Mouse (Mus musculus): ENCODE measurements around the gene Kif2c.

Kif2c gene

GRCm38 (mm10) chr4:117120445-117121414 is 61.7 kb downstream of the Kif2c start:
- TF ChIP-seq GATA4 (IDR thresholded peaks at IDR 0.05; ENCODE audit: insufficient replicate concordance, low read length) = no peak

GRCm38 (mm10) chr4:117120052-117120444 is 62.4 kb downstream of the Kif2c start:
- TF ChIP-seq GATA4 (IDR thresholded peaks at IDR 0.05; ENCODE audit: insufficient replicate concordance, low read length) = no peak

- no peak for TF ChIP-seq GATA4 (IDR thresholded peaks at IDR 0.05; ENCODE audit: insufficient replicate concordance, low read length)
Observed at GRCm38 (mm10) chr4:117119636-117120035, 62.8 kb downstream of the Kif2c start.

GRCm38 (mm10) chr4:117117931-117118330 is 64.5 kb downstream of the Kif2c start:
- no peak for TF ChIP-seq GATA4 (IDR thresholded peaks at IDR 0.05; ENCODE audit: insufficient replicate concordance, low read length)

- no peak for TF ChIP-seq GATA4 (IDR thresholded peaks at IDR 0.05; ENCODE audit: insufficient replicate concordance, low read length)
Observed at GRCm38 (mm10) chr4:117115592-117115991, 66.8 kb downstream of the Kif2c start.

DNA sequence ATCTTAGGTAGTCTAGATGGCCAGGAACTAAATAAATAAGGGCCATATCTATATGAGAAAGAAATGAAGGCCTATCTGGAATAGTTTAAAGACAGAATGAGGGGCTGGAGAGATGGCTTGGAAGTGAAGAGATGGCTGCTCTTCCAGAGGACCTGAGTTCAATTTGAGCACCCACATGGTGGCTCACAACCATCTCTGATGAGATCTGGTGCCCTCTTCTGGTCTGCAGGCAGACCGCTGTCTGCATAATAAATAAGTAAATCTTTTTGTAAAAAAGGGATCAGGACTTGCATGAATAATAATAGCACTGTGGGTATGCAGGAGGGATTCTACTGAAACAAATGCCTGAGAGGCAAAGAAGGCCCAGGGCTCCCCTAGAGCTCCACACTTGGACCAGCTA is 69.2 kb downstream of the Kif2c start:
- TF ChIP-seq GATA4 (IDR thresholded peaks at IDR 0.05; ENCODE audit: insufficient replicate concordance, low read length) = no peak

DNA sequence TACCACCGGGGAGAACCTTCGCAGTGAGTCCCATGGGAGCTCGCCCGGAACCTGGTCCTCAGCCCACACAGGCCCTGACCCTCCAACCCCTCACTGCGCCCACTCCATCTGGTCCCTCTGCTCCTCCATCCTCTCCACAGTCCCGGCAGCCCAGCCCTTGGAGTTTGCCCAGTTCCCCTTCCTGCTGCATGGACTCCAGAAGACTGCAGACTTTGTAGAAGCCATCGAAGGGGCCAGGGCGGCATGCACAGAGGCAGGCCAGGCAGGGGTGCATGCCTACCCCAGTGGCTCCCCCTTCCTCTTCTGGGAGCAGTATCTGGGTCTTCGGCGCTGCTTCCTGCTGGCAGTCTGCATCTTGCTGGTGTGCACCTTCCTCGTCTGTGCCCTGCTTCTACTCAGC is 71.5 kb downstream of the Kif2c start:
- TF ChIP-seq GATA4 (IDR thresholded peaks at IDR 0.05; ENCODE audit: insufficient replicate concordance, low read length) = no peak

GRCm38 (mm10) chr4:117110249-117110648 is 72.2 kb downstream of the Kif2c start:
- no peak for TF ChIP-seq GATA4 (IDR thresholded peaks at IDR 0.05; ENCODE audit: insufficient replicate concordance, low read length)
